In the genomic region with DNA sequence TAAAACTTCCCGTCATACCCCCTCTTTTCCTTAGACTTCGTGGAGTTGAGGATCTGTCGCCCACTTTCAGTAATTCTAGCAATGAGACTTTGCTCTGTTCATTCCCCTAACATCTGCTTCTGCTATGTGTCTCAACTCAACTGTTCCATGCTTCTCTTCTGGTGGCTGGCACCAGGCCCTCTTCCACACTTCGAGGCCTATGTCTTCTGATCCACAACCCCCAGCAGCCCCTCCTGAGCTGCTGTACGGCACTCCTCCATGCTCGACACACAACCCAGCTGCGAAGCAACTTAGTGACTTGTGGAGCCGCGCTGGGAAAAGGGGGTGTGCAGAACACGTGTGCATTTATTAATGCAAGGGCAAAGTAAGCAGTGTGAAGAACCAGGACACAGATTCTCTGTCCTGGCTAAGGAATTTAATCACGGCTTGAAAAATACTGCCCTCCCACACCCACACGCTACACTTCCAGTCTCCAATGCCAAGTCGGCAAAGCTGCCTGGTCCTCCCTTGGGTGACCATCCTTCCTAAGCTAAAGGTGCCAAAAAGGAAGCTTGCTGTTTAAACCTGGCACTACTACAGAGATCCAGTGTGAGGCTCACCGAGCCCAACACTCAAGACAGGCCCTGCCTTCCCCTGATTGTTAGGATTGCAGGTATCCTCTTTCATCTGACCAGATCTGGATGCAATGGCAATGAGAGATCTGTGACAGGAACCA, we compare ENCODE assay signal across 12 mouse cellular contexts.
DNase-seq lines count a peak whose midpoint lies in the region; ATAC-seq lines count a peak whose summit lies in the region.
"Had no signal": no experiment of that assay in that cellular context is flagged by ENCODE, and none has a peak within 500 bp of the region (broad histone marks: within the 10 kb centered on the region; RNA-seq: fewer than 3 reads in every experiment).

No protein-coding gene starts in this region.

- H3K4me3 ChIP-seq in heart, embryonic 12.5 days: no peak overlapping the region
- H3K4me3 ChIP-seq: forebrain, embryonic 10.5 days; limb, embryonic 12.5 days; myocyte had no signal

- H3K4me1 ChIP-seq in heart, embryonic 12.5 days (replicated peaks): peaks cover 7% of the 10 kb centered on the region
- H3K4me1 ChIP-seq: limb, embryonic 12.5 days had no signal

- ATAC-seq in heart, embryonic 12.5 days (ENCODE audit: insufficient number of reproducible peaks, low FRiP score): no peak

- 78% methylated on average over 14 of the region's 14 CpGs for WGBS in heart, embryonic 12.5 days

- intact Hi-C loops in left cerebral cortex, postnatal 25 days (cut with DNase I): no loop called here

- H3K9me3 ChIP-seq in heart, embryonic 12.5 days (replicated peaks): no peaks in the 10 kb centered on the region
- H3K9me3 ChIP-seq: forebrain, embryonic 10.5 days; limb, embryonic 12.5 days had no signal

- no peak overlapping the region for H3K27ac ChIP-seq in heart, embryonic 12.5 days (ENCODE audit: poor library complexity, severe bottlenecking)
- H3K27ac ChIP-seq: forebrain, embryonic 10.5 days; limb, embryonic 12.5 days had no signal

- no peak overlapping the region for H3K4me2 ChIP-seq in heart, embryonic 12.5 days
- H3K4me2 ChIP-seq: limb, embryonic 12.5 days had no signal

- peak; percentile 90 for DNase-seq in heart, adult 11 months
- peak; percentile 14 for DNase-seq in adipocyte (ENCODE audit: low spot score)
- DNase-seq in heart, adult 8-10 months (ENCODE audit: low spot score): peak; percentile 4
- DNase-seq in lung, postnatal 25 days (ENCODE audit: low spot score): peak; percentile 19
- DNase-seq in neural tube, embryonic 10.5 days (ENCODE audit: extremely low spot score, low spot score): no peak
- DNase-seq in urinary bladder, postnatal 4 days (ENCODE audit: low spot score in 2 of 2): no peak
- no peak for DNase-seq in left cerebral cortex, postnatal 25 days (ENCODE audit: low spot score in 2 of 2)

- no peaks in the 10 kb centered on the region for H3K27me3 ChIP-seq in heart, embryonic 12.5 days (replicated peaks)
- H3K27me3 ChIP-seq: CH12.LX had no signal

- H3K36me3 ChIP-seq in heart, embryonic 12.5 days: no peaks in the 10 kb centered on the region
- H3K36me3 ChIP-seq: forebrain, embryonic 10.5 days; limb, embryonic 12.5 days had no signal

- no peak overlapping the region for H3K9ac ChIP-seq in heart, embryonic 12.5 days
- H3K9ac ChIP-seq: limb, embryonic 12.5 days had no signal

Comparison
In these comparisons a context has a peak if more than half of its experiments do, and no peak if none do; other contexts are left out.
1. DNase-seq: peak in heart, adult 11 months (single experiment), adipocyte (single experiment), heart, adult 8-10 months (single experiment) and lung, postnatal 25 days (single experiment); none in neural tube, embryonic 10.5 days (single experiment), urinary bladder, postnatal 4 days (0 of 2) and left cerebral cortex, postnatal 25 days (0 of 2).